Mouse (Mus musculus): ENCODE results near the gene Daam2. TPM values are rescaled to one million over a fixed set of nuclear protein-coding genes. Genes with fewer than 3 reads are reported as not detected.
"Not testable (repeated sequence)": the region's sequence is repeated elsewhere in the genome, so short reads cannot be mapped to it uniquely, and the experiment has no call there.

Gene Daam2
- total RNA-seq, 2 experiments from 2014 or later = 50.1 to 55.5 TPM

GRCm38 (mm10) chr17:49500234-49500633, 63.9 kb downstream of the Daam2 start:
- no peak for DNase-seq (ENCODE audit: low spot score in 2 of 2)
- intact Hi-C loops (cut with DNase I) = no loop called here

GRCm38 (mm10) chr17:49499635-49500034, 64.5 kb downstream of the Daam2 start:
- peak in 1 of 2 experiments; percentile 62 for DNase-seq (ENCODE audit: low spot score in 2 of 2)

GRCm38 (mm10) chr17:49498169-49498568, 66.0 kb downstream of the Daam2 start:
- intact Hi-C loops (cut with DNase I) = no loop called here
- DNase-seq (ENCODE audit: low spot score in 2 of 2) = no peak

More at GRCm38 (mm10) chr17:49499635-49500034, 64.5 kb downstream of the Daam2 start:
- intact Hi-C loops (cut with DNase I) = no loop called here

GRCm38 (mm10) chr17:49493276-49493675, 70.9 kb downstream of the Daam2 start:
- intact Hi-C loops (cut with DNase I) = no loop called here
- no peak for DNase-seq (ENCODE audit: low spot score in 2 of 2)

GRCm38 (mm10) chr17:49489098-49489497, 75.0 kb downstream of the Daam2 start:
- no peak for DNase-seq (ENCODE audit: low spot score in 2 of 2)
- intact Hi-C loops (cut with DNase I) = no loop called here

- intact Hi-C loops (cut with DNase I) = no loop called here
- peak in 1 of 2 experiments; percentile 31 for DNase-seq (ENCODE audit: low spot score in 2 of 2)
Observed at GRCm38 (mm10) chr17:49484435-49484834, 79.7 kb downstream of the Daam2 start.

- peak; percentile 44 to 58 for DNase-seq (ENCODE audit: low spot score in 2 of 2)
Observed at GRCm38 (mm10) chr17:49481876-49482275, 82.3 kb downstream of the Daam2 start.

GRCm38 (mm10) chr17:49477370-49477769, 86.8 kb downstream of the Daam2 start:
- no peak for DNase-seq (ENCODE audit: low spot score in 2 of 2)
- intact Hi-C loops (cut with DNase I) = loop anchor here (10.0 kb wide), 1 partner anchor 387 kb away; no protein-coding TSS in a partner anchor

More at GRCm38 (mm10) chr17:49481876-49482275, 82.3 kb downstream of the Daam2 start:
- intact Hi-C loops (cut with DNase I) = no loop called here

- intact Hi-C loops (cut with DNase I) = loop anchor here (10.0 kb wide), 1 partner anchor 390 kb away; no protein-coding TSS in a partner anchor
- DNase-seq (ENCODE audit: low spot score in 2 of 2) = no peak
Observed at GRCm38 (mm10) chr17:49475174-49475573, 89.0 kb downstream of the Daam2 start.

- intact Hi-C loops (cut with DNase I) = loop anchor here (10.0 kb wide), 1 partner anchor 391 kb away; no protein-coding TSS in a partner anchor
- DNase-seq (ENCODE audit: low spot score in 2 of 2) = peak in 1 of 2 experiments; percentile 43
Observed at GRCm38 (mm10) chr17:49474051-49474450, 90.1 kb downstream of the Daam2 start.

- DNase-seq (ENCODE audit: low spot score in 2 of 2) = no peak
- intact Hi-C loops (cut with DNase I) = loop anchor here (10.0 kb wide), 1 partner anchor 392 kb away; no protein-coding TSS in a partner anchor
Observed at GRCm38 (mm10) chr17:49472626-49473025, 91.5 kb downstream of the Daam2 start.

GRCm38 (mm10) chr17:49468223-49468622, 95.9 kb downstream of the Daam2 start:
- peak; percentile 77 to 82 for DNase-seq (ENCODE audit: low spot score in 2 of 2)
- intact Hi-C loops (cut with DNase I) = no loop called here

GRCm38 (mm10) chr17:49464884-49465283, 99.3 kb downstream of the Daam2 start:
- DNase-seq (ENCODE audit: low spot score in 2 of 2) = no peak
- intact Hi-C loops (cut with DNase I) = no loop called here

GRCm38 (mm10) chr17:49458386-49458785, 105.8 kb downstream of the Daam2 start:
- intact Hi-C loops (cut with DNase I) = no loop called here
- DNase-seq (ENCODE audit: low spot score in 2 of 2) = no peak

GRCm38 (mm10) chr17:49457833-49458232, 106.3 kb downstream of the Daam2 start:
- intact Hi-C loops (cut with DNase I) = no loop called here
- DNase-seq (ENCODE audit: low spot score in 2 of 2) = no peak

GRCm38 (mm10) chr17:49456334-49456733, 107.8 kb downstream of the Daam2 start:
- intact Hi-C loops (cut with DNase I) = no loop called here
- DNase-seq (ENCODE audit: low spot score in 2 of 2) = no peak

GRCm38 (mm10) chr17:49450922-49451321, 113.2 kb downstream of the Daam2 start:
- intact Hi-C loops (cut with DNase I) = no loop called here
- DNase-seq (ENCODE audit: low spot score in 2 of 2) = no peak

- intact Hi-C loops (cut with DNase I) = no loop called here
- no peak for DNase-seq (ENCODE audit: low spot score in 2 of 2)
Observed at GRCm38 (mm10) chr17:49449230-49449608, 114.9 kb downstream of the Daam2 start.

- intact Hi-C loops (cut with DNase I) = no loop called here
- DNase-seq (ENCODE audit: low spot score in 2 of 2) = no peak
Observed at GRCm38 (mm10) chr17:49448570-49449229, 115.4 kb downstream of the Daam2 start.

- DNase-seq (ENCODE audit: low spot score in 2 of 2); intact Hi-C loops (cut with DNase I): not testable (repeated sequence)
Observed at GRCm38 (mm10) chr17:49442841-49443240, 121.3 kb downstream of the Daam2 start.

All from left cerebral cortex, postnatal 14 days (tissue).